Mouse (Mus musculus): ENCODE measurements around the gene Gm10577.

Gene Gm10577

DNA sequence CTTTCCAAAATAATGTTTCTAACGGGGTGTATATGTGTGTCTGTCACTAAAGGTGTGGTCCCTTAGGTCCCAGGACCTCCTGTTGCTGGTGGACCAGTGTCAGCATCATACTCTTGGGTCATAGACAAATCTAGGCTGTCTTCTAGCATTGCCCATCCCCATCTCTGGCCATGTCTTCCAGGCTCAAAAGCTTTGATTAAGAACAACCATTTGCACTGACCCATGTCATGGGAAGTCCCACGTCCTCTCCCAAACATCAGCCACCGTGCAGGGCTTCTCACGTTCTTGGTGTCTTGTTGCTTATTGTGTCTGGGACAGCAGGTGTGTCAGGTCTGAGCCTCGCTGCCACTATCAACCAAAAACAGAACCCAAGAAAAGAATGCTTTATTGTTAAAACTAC is 24.9 kb downstream of the Gm10577 start:
- DNase-seq (ENCODE audit: low spot score in 2 of 2): no peak

DNA sequence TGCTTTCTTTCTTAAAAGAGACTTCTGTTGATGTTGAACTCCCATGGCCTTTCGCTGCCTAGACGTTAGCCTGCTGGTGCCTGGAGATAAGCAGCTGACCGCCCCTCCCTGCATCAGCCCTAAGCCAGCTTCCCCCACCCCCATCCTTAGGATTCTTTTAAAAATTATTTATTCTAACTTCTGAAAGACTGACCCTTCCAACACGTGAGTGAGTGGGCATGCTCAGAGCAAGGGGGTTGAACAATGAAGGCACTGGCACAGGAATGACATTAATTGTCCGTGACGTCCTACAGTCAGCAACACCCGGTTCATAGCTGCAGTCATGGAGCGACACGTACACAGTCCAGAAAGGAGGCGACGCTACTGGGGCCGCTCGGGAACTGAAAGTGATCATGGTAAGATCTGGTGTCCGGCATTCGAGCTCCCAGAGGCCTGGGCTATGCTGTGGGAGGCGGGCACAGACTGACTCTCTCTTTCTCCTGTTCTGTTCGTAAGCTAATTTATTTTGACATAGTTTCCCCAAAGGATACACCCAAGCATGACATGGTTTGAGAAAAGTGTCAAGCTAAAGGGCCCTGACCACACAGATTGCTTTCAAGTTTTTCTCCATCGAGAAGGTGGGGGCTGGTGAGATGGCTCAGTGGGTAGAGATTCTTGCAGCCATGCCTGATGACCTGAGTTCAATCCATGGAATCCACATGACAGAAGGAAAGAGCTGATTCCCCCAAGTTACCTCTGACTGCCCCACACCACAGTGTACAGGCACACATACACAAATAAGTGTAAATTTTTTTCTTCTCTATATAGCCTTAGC is 25.8 kb downstream of the Gm10577 start:
- peak; percentile 54 to 68 for DNase-seq (ENCODE audit: low spot score in 2 of 2)

DNA sequence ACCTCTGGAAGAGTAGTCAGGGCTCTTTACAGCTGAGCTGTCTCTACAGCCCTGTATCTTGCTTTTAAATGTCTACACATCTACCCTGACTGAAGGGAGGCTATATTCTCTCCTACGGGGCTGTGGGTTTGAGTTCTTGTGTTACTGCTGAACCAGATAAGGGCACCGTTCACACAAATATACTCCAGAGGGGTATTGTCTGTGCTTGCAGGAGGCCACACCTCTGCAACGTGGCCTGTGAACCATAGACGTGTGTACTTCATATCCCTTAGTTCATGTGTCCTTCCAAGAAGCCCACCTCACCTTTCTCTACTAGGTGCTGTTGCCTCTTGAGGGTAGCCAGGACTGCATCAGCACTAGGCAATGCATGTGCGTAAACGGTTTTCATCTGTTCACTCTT is 28.4 kb downstream of the Gm10577 start:
- no peak for DNase-seq (ENCODE audit: low spot score in 2 of 2)

- no peak for DNase-seq (ENCODE audit: low spot score in 2 of 2)
Observed at GRCm38 (mm10) chr4:100990996-100991395, 29.5 kb downstream of the Gm10577 start.

DNA sequence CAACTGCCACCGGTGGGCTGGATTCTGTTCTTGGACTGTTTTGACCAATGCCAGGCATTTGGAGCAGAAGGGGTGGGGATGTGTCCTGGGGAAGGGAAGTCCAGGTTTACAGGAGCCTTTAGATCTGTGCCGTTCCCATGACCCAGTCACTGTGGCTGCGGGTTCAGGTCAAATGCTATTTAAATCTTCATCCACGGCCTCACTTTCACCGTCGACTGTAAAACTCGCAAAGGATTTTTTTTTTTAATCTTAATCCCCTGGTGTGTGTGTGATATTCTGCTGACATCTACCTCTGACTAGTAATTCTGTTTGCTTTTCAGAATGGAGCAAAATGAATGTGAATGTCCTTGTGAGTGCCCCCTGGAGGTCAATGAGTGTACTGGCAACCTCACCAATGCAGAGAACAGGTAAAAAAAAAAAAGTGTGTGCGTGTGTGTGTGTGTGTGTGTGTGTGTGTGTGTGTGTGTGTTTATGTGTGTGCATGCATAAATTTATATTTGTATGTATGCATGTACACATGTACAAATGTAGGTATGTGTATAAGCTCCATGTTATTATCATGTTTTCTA is 32.2 kb downstream of the Gm10577 start:
- DNase-seq (ENCODE audit: low spot score in 2 of 2): no peak

- DNase-seq (ENCODE audit: low spot score in 2 of 2): no peak
Observed at GRCm38 (mm10) chr4:100987187-100987586, 33.3 kb downstream of the Gm10577 start.

DNA sequence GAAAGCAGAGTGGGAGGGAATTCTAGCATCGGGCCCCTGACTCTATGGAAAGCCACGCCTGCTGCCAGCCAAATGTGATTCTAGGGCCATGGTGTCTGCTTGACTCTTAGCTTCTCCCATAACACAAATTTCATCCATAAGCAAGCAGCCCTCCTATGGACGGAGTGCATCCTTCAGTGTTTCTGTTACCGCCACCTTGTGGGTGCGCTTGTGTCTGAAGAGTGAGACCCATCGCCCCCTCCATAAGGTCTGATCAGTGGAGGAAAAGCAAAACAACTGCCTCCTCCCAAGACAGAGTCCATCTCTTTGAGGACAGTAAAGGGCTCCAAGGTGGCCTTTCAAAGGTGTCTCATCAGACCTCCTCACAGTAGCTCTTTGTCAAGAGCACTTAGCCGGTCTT is 43.0 kb downstream of the Gm10577 start:
- DNase-seq (ENCODE audit: low spot score in 2 of 2): no peak

DNA sequence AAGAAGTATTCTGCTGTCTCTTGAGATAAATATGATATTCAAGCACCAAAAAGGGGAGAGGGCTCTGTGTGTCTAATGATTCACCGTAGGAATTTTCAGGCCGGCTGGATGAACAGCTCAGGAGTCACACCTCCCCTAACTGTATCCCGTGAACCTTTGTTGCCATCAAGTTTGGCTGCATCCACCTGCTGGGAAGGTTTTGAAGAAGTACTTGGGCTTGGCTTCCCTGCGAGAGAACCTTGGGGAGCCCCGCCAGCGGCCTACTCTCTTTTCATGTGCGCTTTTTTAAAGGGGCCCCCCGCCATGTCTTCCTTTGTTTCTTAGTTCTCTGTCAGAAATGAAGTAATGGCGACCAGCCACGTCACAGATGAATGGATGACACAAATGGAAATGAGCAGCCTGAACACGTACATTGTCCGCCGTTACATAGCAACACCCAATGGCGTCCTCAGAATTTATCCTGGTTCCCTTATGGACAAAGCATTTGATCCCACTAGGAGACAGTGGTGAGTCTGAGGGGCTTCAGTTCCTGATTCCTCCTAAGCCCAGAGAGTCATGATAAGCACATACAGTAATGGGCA is 46.0 kb downstream of the Gm10577 start:
- no peak for DNase-seq (ENCODE audit: low spot score in 2 of 2)

GRCm38 (mm10) chr4:100973641-100974454 is 46.6 kb downstream of the Gm10577 start:
- DNase-seq (ENCODE audit: low spot score in 2 of 2): no peak

Measured in spleen, postnatal 4 days (tissue).